Mouse (Mus musculus) small intestine, adult 2 months (tissue): Measurements from ENCODE around the gene Abcb8. TPM values are rescaled to one million over a fixed set of nuclear protein-coding genes. Genes with fewer than 3 reads are reported as not detected.

Source experiments
- H3K27ac ChIP-seq: fragments of 200-500 bp; 2 replicates; pipeline ENCODE4 v1.5.1; 2012; ENCODE audit warnings: low read depth, low read length, control low read depth, inconsistent platforms; ENCODE audit not compliant: insufficient read depth
- H3K27me3 ChIP-seq: fragments of 200-500 bp; 2 replicates; pipeline ENCODE4 v1.6.1; 2012; ENCODE audit warnings: mild to moderate bottlenecking, moderate library complexity, low read length, inconsistent platforms; ENCODE audit not compliant: control insufficient read depth, insufficient read depth
- H3K36me3 ChIP-seq: fragments of 200-500 bp; 2 replicates; pipeline ENCODE4 v1.6.1; 2012; ENCODE audit warnings: mild to moderate bottlenecking, low read length, control low read depth, inconsistent platforms; ENCODE audit not compliant: control insufficient read depth, insufficient read depth
- H3K4me1 ChIP-seq: fragments of 200-500 bp; 2 replicates; pipeline ENCODE4 v1.6.1; 2012; ENCODE audit warnings: low read length, inconsistent platforms, mixed read lengths; ENCODE audit not compliant: control insufficient read depth, insufficient read depth, insufficient read length
- H3K4me3 ChIP-seq: fragments of 200-500 bp; 2 replicates; pipeline ENCODE4 v1.5.1; 2012; ENCODE audit warnings: low read depth, mild to moderate bottlenecking, control low read depth, inconsistent platforms, low read length, moderate library complexity
- CTCF ChIP-seq: fragments of 200-500 bp; IDR thresholded peaks from 2 replicates; pipeline ENCODE4 v1.5.1; 2012; ENCODE audit warnings: low read depth, mild to moderate bottlenecking, control low read depth, inconsistent platforms, low read length, moderate library complexity, mixed read lengths; ENCODE audit not compliant: insufficient replicate concordance, insufficient read length; ENCODE audit errors: extremely low read depth
- POLR2A ChIP-seq: fragments of 200-500 bp; IDR thresholded peaks from 2 replicates; pipeline ENCODE4 v1.6.1; 2012; ENCODE audit warnings: low read depth, mild to moderate bottlenecking, control low read depth, inconsistent platforms, low read length, moderate library complexity
- WGBS: fragments of 180-500 bp; shearing (Covaris S2); methylation state at CpG from one replicate; pipeline ENCODE4 v1.1.7; 2018; 5-methylcytosine and 5-hydroxymethylcytosine counted together
- polyA plus RNA-seq: library from polyadenylated mRNA; depleted of rRNA; stranded (reverse); fragments of >200 nt; gene quantifications from 2 replicates; pipeline ENCODE4 v1.2.3, GENCODE M21; 2012

Gene Abcb8
- polyA plus RNA-seq, 1 experiment: 83.7 TPM

- Histone ChIP-seq H3K36me3 (no peaks in the 10 kb centered on the region), H3K4me3 (no peak overlapping the region), H3K27ac (no peak overlapping the region), H3K4me1 (no peaks in the 10 kb centered on the region), H3K27me3 (no peaks in the 10 kb centered on the region)
- TF ChIP-seq CTCF (no peak), POLR2A (no peak)
- WGBS: 70% methylated on average over 9 of the region's 9 CpGs
These were observed 27.0 kb upstream of the Abcb8 start for GRCm38 (mm10) chr5:24366426-24366825.

- WGBS: 83% methylated on average over 9 of the region's 9 CpGs
- H3K27me3 ChIP-seq: no peaks in the 10 kb centered on the region
- H3K4me1 ChIP-seq: no peaks in the 10 kb centered on the region
- no peak overlapping the region for H3K27ac ChIP-seq
- TF ChIP-seq POLR2A (no peak), CTCF (no peak)
- no peak overlapping the region for H3K4me3 ChIP-seq
- H3K36me3 ChIP-seq: no peaks in the 10 kb centered on the region
These were observed 23.7 kb upstream of the Abcb8 start for GRCm38 (mm10) chr5:24369767-24370166.

- 76% methylated on average over 5 of the region's 5 CpGs for WGBS
- Histone ChIP-seq H3K27me3 (no peaks in the 10 kb centered on the region), H3K4me1 (no peaks in the 10 kb centered on the region), H3K4me3 (no peak overlapping the region), H3K27ac (no peak overlapping the region), H3K36me3 (no peaks in the 10 kb centered on the region)
- TF ChIP-seq CTCF (no peak), POLR2A (no peak)
These were observed 19.7 kb upstream of the Abcb8 start for GRCm38 (mm10) chr5:24373807-24374206.

DNA sequence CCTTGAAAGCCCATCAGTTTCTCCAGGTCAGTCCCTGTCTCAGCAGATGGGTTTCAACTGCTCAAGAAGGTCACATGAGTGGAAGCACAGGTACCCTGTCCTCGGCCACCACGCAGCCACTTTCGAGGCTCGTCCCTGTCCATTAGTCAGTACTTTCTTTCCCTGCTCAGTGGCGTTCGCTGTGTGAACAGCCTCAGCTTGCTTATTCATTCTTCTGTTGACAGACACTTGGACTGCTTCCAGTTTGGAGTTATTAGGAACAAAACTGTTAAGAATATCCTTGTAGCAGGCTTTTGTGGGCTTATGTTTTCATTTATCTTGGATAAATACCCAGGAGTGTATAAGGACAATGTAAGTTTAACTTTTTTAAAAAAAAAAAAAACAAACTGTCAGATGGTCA lies 19.2 kb upstream of the Abcb8 start:
- no peak for TF ChIP-seq CTCF
- no peak for TF ChIP-seq POLR2A
- 34% methylated on average over 6 of the region's 6 CpGs for WGBS
- no peaks in the 10 kb centered on the region for H3K27me3 ChIP-seq
- H3K4me1 ChIP-seq: no peaks in the 10 kb centered on the region
- no peaks in the 10 kb centered on the region for H3K36me3 ChIP-seq
- H3K4me3 ChIP-seq: no peak overlapping the region
- H3K27ac ChIP-seq: no peak overlapping the region

DNA sequence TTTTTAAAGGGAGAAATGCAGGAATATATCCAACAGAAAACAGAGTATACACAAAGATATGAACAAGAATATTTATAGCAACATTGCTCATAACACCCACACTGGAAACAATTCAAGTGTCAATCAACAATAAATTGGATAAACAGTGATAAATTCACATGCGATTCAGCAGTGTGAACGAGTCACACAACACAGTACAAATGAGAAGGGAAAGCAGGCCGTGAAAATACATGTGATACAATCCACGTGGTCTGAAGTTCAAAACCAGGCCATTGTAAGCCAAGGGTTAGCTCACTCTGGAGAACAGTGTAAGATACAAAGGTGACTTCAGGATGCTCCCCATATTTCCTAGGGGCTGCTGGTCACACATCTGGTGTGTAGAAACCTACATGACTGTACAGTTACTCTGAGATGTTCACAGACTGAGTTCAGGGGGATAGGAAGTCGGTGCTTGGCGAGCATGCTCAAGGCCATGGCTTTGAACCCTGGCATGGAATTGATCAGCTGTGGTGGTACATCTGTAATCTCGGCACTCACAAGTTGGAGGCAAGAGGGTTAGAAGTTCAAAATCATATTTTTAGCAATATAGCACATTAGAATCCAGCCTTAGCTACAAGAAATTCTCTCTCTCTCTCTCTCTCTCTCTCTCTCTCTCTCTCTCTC lies 18.7 kb upstream of the Abcb8 start:
- TF ChIP-seq CTCF: no peak
- no peak for TF ChIP-seq POLR2A

GRCm38 (mm10) chr5:24378700-24379099 lies 14.8 kb upstream of the Abcb8 start:
- no peaks in the 10 kb centered on the region for H3K27me3 ChIP-seq
- 78% methylated on average over 2 of the region's 2 CpGs for WGBS
- TF ChIP-seq CTCF (no peak), POLR2A (no peak)
- peaks cover 6% of the 10 kb centered on the region; the same call in 1 of the 2 replicates for H3K4me1 ChIP-seq
- H3K4me3 ChIP-seq: no peak overlapping the region
- no peaks in the 10 kb centered on the region for H3K36me3 ChIP-seq
- H3K27ac ChIP-seq: no peak overlapping the region

More for the DNA sequence above, 18.7 kb upstream of the Abcb8 start:
- WGBS: 57% methylated on average over 7 of the region's 7 CpGs
- no peak overlapping the region for H3K4me3 ChIP-seq
- H3K27me3 ChIP-seq: no peaks in the 10 kb centered on the region
- no peaks in the 10 kb centered on the region for H3K4me1 ChIP-seq
- no peak overlapping the region for H3K27ac ChIP-seq
- no peaks in the 10 kb centered on the region for H3K36me3 ChIP-seq

- Histone ChIP-seq H3K27ac (no peak overlapping the region), H3K36me3 (no peaks in the 10 kb centered on the region), H3K27me3 (no peaks in the 10 kb centered on the region), H3K4me1 (peaks cover 10% of the 10 kb centered on the region; the same call in 1 of the 2 replicates), H3K4me3 (no peak overlapping the region)
- 68% methylated on average over 4 of the region's 4 CpGs for WGBS
- TF ChIP-seq CTCF (no peak), POLR2A (no peak)
These were observed 14.0 kb upstream of the Abcb8 start for GRCm38 (mm10) chr5:24379501-24379900.
